Mouse (Mus musculus): ENCODE measurements around the gene Sox5.

Sox5 gene

GRCm38 (mm10) chr6:144154892-144155424, 626.8 kb downstream of the Sox5 start:
- no peak for DNase-seq (ENCODE audit: extremely low read depth, low read depth, low spot score)

- DNase-seq (ENCODE audit: extremely low read depth, low read depth, low spot score) = no peak
These were observed 629.8 kb downstream of the Sox5 start for GRCm38 (mm10) chr6:144151957-144152356.

GRCm38 (mm10) chr6:144151075-144151474, 630.7 kb downstream of the Sox5 start:
- DNase-seq (ENCODE audit: extremely low read depth, low read depth, low spot score) = no peak

- no peak for DNase-seq (ENCODE audit: extremely low read depth, low read depth, low spot score)
These were observed 644.4 kb downstream of the Sox5 start for GRCm38 (mm10) chr6:144137397-144137796.

- DNase-seq (ENCODE audit: extremely low read depth, low read depth, low spot score) = no peak
These were observed 644.9 kb downstream of the Sox5 start for GRCm38 (mm10) chr6:144136894-144137293.

- no peak for DNase-seq (ENCODE audit: extremely low read depth, low read depth, low spot score)
These were observed 651.9 kb downstream of the Sox5 start for GRCm38 (mm10) chr6:144129927-144130326.

GRCm38 (mm10) chr6:144119961-144120360, 661.8 kb downstream of the Sox5 start:
- no peak for DNase-seq (ENCODE audit: extremely low read depth, low read depth, low spot score)

- no peak for DNase-seq (ENCODE audit: extremely low read depth, low read depth, low spot score)
These were observed 665.1 kb downstream of the Sox5 start for GRCm38 (mm10) chr6:144116646-144117045.

- DNase-seq (ENCODE audit: extremely low read depth, low read depth, low spot score) = no peak
These were observed 670.2 kb downstream of the Sox5 start for GRCm38 (mm10) chr6:144111561-144111960.

- no peak for DNase-seq (ENCODE audit: extremely low read depth, low read depth, low spot score)
These were observed 674.9 kb downstream of the Sox5 start for GRCm38 (mm10) chr6:144106848-144107247.

GRCm38 (mm10) chr6:144105645-144106044, 676.1 kb downstream of the Sox5 start:
- DNase-seq (ENCODE audit: extremely low read depth, low read depth, low spot score) = no peak

- no peak for DNase-seq (ENCODE audit: extremely low read depth, low read depth, low spot score)
These were observed 678.2 kb downstream of the Sox5 start for GRCm38 (mm10) chr6:144103612-144104011.

GRCm38 (mm10) chr6:144100852-144101251, 680.9 kb downstream of the Sox5 start:
- no peak for DNase-seq (ENCODE audit: extremely low read depth, low read depth, low spot score)

- no peak for DNase-seq (ENCODE audit: extremely low read depth, low read depth, low spot score)
These were observed 683.7 kb downstream of the Sox5 start for GRCm38 (mm10) chr6:144098119-144098518.

GRCm38 (mm10) chr6:144088256-144088655, 693.5 kb downstream of the Sox5 start:
- no peak for DNase-seq (ENCODE audit: extremely low read depth, low read depth, low spot score)

GRCm38 (mm10) chr6:144086096-144086810, 695.5 kb downstream of the Sox5 start:
- no peak for DNase-seq (ENCODE audit: extremely low read depth, low read depth, low spot score)

- no peak for DNase-seq (ENCODE audit: extremely low read depth, low read depth, low spot score)
These were observed 699.5 kb downstream of the Sox5 start for GRCm38 (mm10) chr6:144082297-144082696.

GRCm38 (mm10) chr6:144077826-144078225, 704.0 kb downstream of the Sox5 start:
- no peak for DNase-seq (ENCODE audit: extremely low read depth, low read depth, low spot score)

- no peak for DNase-seq (ENCODE audit: extremely low read depth, low read depth, low spot score)
These were observed 705.4 kb downstream of the Sox5 start for GRCm38 (mm10) chr6:144076376-144076775.

- no peak for DNase-seq (ENCODE audit: extremely low read depth, low read depth, low spot score)
These were observed 706.3 kb downstream of the Sox5 start for GRCm38 (mm10) chr6:144075327-144075941.

GRCm38 (mm10) chr6:144074826-144075225, 707.0 kb downstream of the Sox5 start:
- DNase-seq (ENCODE audit: extremely low read depth, low read depth, low spot score) = no peak

GRCm38 (mm10) chr6:144070461-144070860, 711.3 kb downstream of the Sox5 start:
- DNase-seq (ENCODE audit: extremely low read depth, low read depth, low spot score) = no peak
